Mouse (Mus musculus) cortical plate, adult 2 months (tissue): ENCODE data around the gene Acox2.

Experiments used
- CTCF ChIP-seq: fragments of 200-500 bp; IDR thresholded peaks from 2 replicates; pipeline ENCODE4 v1.5.1; 2011; ENCODE audit warnings: mild to moderate bottlenecking, control low read depth, low read length; ENCODE audit not compliant: insufficient read depth; ENCODE audit errors: extremely low read depth
- POLR2A ChIP-seq: fragments of 200-500 bp; IDR thresholded peaks from 2 replicates; pipeline ENCODE4 v1.6.1; 2011; ENCODE audit warnings: mild to moderate bottlenecking, low read length, control low read depth; ENCODE audit not compliant: insufficient read depth; ENCODE audit errors: extremely low read depth

GRCm38 (mm10) chr14:8260214-8260613 lies 1.1 kb upstream of the Acox2 start:
- TF ChIP-seq CTCF (no peak), POLR2A (no peak)
